Mouse (Mus musculus) forebrain, embryonic 15.5 days (tissue): ENCODE measurements around the gene Nacad. TPM values are rescaled to one million over a fixed set of nuclear protein-coding genes. Genes with fewer than 3 reads are reported as not detected.
"Not testable (repeated sequence)": the region's sequence is repeated elsewhere in the genome, so short reads cannot be mapped to it uniquely, and the experiment has no call there.

Source experiments
- ATAC-seq: fragments of 200-750 bp; cut with Nextera tagmentation; replicated peaks from 2 replicates; pipeline ENCODE4 v1.8.0; 2017; ENCODE audit warnings: mild to moderate bottlenecking, moderate TSS enrichment, moderate library complexity
- H3K27ac ChIP-seq: fragments of 300-500 bp; sonication (generic); replicated peaks from 2 replicates; pipeline ENCODE4 v1.5.1; 2015; ENCODE audit warnings: mild to moderate bottlenecking, inconsistent platforms
- H3K27me3 ChIP-seq: fragments of 300-500 bp; sonication (generic); 2 replicates; pipeline ENCODE4 v1.6.1; 2015; ENCODE audit warnings: inconsistent platforms
- H3K36me3 ChIP-seq: fragments of 300-500 bp; sonication (generic); 2 replicates; pipeline ENCODE4 v1.6.1; 2015; ENCODE audit warnings: mild to moderate bottlenecking, inconsistent platforms
- H3K4me1 ChIP-seq: fragments of 300-500 bp; sonication (generic); 2 replicates; pipeline ENCODE4 v1.6.1; 2015; ENCODE audit warnings: inconsistent platforms
- H3K4me2 ChIP-seq: fragments of 300-500 bp; sonication (generic); replicated peaks from 2 replicates; pipeline ENCODE4 v1.6.1; 2015; ENCODE audit warnings: mild to moderate bottlenecking, inconsistent platforms
- H3K4me3 ChIP-seq: fragments of 300-500 bp; sonication (generic); 2 replicates; pipeline ENCODE4 v1.5.1; 2015; ENCODE audit warnings: mild to moderate bottlenecking, inconsistent platforms
- H3K9ac ChIP-seq: fragments of 300-500 bp; sonication (generic); replicated peaks from 2 replicates; pipeline ENCODE4 v1.6.1; 2015; ENCODE audit warnings: mild to moderate bottlenecking, inconsistent platforms
- H3K9me3 ChIP-seq: fragments of 300-500 bp; sonication (generic); 2 replicates; pipeline ENCODE4 v1.6.1; 2016; ENCODE audit warnings: inconsistent platforms
- WGBS: fragments of 180-500 bp; shearing (Covaris S2); methylation state at CpG from one replicate; pipeline ENCODE4 v1.1.7; 2015; ENCODE audit warnings: mixed read lengths; 5-methylcytosine and 5-hydroxymethylcytosine counted together
- polyA plus RNA-seq: library from polyadenylated mRNA; unstranded; fragments of >200 nt; fragmentation: Nextera tagmentation; extraction: Ambion mirVana; gene quantifications from 2 replicates; pipeline ENCODE4 v1.2.1, GENCODE M21; 2015

Nacad gene
- polyA plus RNA-seq: 66.9 and 67.4 TPM in 2 replicates

DNA sequence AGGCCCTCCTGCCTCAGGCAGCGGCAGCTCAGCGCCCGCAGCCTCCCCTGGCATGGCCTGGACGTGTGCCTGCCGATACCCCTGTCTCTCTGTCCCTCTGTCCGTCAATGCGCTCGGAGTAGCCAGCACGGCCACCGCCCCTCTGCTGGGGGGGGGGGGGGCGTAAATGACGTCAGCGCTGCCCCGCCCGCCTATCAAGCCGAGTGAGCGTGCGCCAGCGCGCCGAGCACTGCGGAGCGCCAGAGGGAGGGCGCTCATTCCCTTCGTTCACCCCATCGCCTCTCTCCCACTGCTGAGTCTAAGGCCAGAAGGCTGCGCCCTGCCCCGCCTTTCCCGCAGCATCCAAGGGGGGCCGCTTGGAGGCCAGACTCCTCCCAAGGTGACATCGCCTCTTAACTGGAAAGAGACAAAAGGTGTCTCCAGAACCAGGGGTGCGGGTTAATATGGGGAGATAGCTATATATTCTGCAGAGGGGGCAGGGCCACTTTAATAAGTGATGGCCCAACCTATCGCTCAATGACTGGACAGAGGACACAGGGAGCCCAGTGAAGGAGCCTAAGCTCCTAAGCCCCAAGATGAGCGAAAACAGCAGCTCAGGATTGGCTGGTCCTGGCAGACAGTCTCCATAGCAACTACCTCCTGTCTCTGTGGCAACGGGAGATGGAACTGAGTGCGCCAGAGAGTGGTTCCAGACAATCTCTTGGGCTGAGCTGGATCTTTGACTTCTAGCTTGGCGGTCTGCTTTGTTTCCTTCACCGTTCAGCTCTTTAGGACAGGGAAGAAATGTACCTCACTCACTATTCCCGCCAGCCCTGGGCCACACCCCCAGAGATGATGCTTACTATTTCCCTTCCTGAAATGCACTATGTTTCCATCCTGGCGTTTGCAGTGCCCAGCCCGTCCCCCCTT lies at the start of gene Nacad:
TSS of gene Nacad (minus strand) at position 563 of the 909 bp plus-strand sequence.
- peak within 1 kb of the TSS; percentile 86 for H3K4me2 ChIP-seq
- H3K4me1 ChIP-seq: peaks cover 41% of the 10 kb centered on the region
- H3K4me3 ChIP-seq: peak within 1 kb of the TSS; percentile 78
- H3K9ac ChIP-seq: peak within 1 kb of the TSS; percentile 78
- ATAC-seq: peak; percentile 93
- H3K27me3 ChIP-seq: no peaks in the 10 kb centered on the region
- 1% methylated on average over 40 of the region's 41 CpGs for WGBS
- no peaks in the 10 kb centered on the region for H3K9me3 ChIP-seq
- H3K27ac ChIP-seq: peak within 1 kb of the TSS; percentile 98
- peaks cover 27% of the 10 kb centered on the region for H3K36me3 ChIP-seq

DNA sequence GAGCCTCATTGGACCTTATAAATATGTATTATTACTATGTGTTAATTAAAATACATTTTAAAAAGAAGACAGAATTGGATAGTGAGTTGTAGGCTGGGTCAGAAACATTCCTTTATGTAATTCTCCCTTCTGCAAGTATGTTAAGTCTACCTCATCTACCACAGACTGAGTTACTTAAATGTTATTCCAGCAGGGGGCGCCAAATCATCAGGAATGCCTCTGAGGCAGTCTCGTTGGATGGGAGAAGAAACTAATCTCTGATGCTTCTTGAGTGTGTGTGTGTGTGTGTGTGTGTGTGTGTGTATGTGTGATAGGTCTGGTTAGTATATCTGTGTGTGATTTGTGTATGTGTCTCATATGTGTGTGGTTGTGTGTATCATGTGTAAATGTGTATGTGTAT lies 49.0 kb upstream of the Nacad start:
- Histone ChIP-seq H3K9ac (no peak overlapping the region), H3K27me3 (no peaks in the 10 kb centered on the region), H3K4me1 (peaks cover 6% of the 10 kb centered on the region), H3K4me3 (no peak overlapping the region), H3K27ac (no peak overlapping the region), H3K4me2 (no peak overlapping the region), H3K36me3 (no peaks in the 10 kb centered on the region), H3K9me3 (no peaks in the 10 kb centered on the region)
- 2% methylated on average over 2 of the region's 2 CpGs for WGBS
- ATAC-seq: peak; percentile 83

DNA sequence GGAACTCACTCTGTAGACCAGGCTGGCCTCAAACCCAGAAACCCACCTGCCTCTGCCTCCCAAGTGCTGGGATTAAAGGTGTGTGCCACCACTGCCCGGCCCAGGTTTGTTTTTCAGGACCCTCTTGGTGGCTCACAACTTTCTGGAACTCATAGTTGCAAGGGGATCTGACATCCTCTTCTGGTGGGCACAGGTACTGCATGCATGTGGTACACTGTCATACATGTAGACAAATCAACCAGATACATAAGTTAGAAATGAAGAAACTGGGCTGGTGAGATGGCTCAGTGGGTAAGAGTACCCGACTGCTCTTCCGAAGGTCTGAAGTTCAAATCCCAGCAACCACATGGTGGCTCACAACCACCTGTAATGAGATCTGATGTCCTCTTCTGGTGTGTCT lies 47.1 kb upstream of the Nacad start:
- not testable (repeated sequence) for H3K4me2 ChIP-seq, H3K27me3 ChIP-seq, H3K4me1 ChIP-seq, H3K36me3 ChIP-seq, H3K9ac ChIP-seq, ATAC-seq, H3K27ac ChIP-seq, H3K4me3 ChIP-seq, H3K9me3 ChIP-seq
- WGBS: 83% methylated on average over 3 of the region's 3 CpGs

DNA sequence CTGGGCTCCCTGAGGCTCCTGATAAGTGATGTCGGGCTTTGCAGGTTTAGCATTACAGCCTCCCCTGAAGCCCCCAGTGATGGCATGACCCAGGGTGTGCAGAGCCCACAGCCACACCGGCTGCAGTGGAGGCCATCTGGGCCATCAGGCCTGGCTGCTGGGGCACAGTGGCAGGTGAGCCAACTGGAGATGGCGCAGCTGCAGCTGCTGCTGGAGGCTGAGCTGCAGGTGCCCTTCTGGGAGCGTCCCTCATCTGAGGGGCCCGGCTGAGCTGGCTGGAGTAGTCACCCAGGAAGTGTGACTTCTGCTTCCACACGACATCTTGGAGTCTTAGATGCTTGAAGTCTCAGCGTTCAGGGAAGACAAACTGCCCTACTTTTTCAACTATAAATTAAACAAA lies 44.7 kb upstream of the Nacad start:
- no peaks in the 10 kb centered on the region for H3K36me3 ChIP-seq
- H3K4me3 ChIP-seq: no peak overlapping the region
- no peaks in the 10 kb centered on the region for H3K9me3 ChIP-seq
- H3K27me3 ChIP-seq: no peaks in the 10 kb centered on the region
- no peak overlapping the region for H3K27ac ChIP-seq
- 80% methylated on average over 7 of the region's 7 CpGs for WGBS
- H3K9ac ChIP-seq: no peak overlapping the region
- no peaks in the 10 kb centered on the region for H3K4me1 ChIP-seq
- no peak for ATAC-seq
- no peak overlapping the region for H3K4me2 ChIP-seq

DNA sequence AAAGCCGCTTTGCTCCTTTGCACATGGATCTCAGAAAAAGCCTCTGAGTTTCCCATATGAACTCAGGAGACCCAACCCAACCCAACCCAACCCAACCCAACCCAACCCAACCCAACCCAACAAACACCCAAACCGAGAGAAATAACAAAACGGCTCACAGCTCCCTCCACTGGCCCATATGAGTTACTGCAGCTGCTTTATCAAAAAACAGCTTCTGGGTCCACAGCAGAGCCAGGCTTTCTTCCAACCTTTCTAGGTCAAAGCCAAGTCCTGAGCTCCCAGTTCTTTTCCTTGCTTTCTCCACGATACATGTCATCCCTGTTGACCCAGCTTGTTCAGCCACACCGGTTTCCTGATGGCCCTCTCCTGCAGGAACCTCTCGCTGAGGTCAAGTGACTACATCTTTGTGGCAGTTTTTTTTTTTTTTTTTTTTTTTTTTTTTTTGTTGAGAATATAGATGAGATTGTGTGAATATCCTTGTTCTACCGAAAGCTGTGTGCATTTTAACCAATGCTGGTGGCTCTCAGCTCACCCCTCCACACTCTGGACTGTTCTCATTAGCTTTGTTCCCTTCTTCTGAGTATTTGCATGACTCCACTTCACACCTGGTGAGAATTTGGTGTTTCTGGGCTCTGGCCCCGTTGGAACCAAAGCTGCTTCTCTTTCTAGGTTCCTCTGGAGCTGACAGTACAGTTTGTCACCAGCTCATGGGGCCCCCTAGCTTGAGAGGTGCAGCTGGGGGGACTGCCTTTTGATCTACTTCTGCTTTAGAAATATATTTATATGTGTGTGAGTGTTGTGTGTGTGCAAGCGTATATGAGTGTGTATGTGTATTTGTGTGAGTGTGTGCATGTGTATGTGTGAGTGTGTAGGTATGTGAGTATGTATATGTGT lies 42.2 kb upstream of the Nacad start:
- no peaks in the 10 kb centered on the region for H3K4me1 ChIP-seq
- 62% methylated on average over 9 of the region's 9 CpGs for whole genome bisulfite sequencing
- H3K9me3 ChIP-seq: no peaks in the 10 kb centered on the region
- no peak overlapping the region for H3K4me3 ChIP-seq
- H3K27me3 ChIP-seq: no peaks in the 10 kb centered on the region
- no peak for ATAC-seq
- no peaks in the 10 kb centered on the region for H3K36me3 ChIP-seq
- no peak overlapping the region for H3K9ac ChIP-seq
- no peak overlapping the region for H3K27ac ChIP-seq
- H3K4me2 ChIP-seq: no peak overlapping the region

DNA sequence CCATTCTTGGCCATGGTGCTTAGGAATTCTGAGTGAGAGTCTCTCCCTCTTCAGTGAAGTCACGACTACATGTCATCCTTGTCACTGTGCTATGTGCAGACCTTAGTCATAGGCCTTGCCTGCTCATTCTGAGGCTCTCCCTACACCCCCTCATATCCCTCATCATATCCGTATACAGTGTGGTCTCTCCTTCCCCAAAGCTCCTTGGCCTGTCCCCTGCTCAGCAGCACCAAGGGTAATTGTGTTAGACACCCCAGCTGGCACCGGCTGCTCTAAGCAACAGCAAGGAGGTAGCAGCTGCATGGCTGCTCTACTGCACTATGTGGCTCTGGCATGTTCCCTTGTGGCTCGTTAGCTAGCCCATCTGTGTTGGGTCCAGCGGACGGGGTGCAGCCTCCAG lies 38.7 kb upstream of the Nacad start:
- WGBS: 65% methylated on average over 6 of the region's 6 CpGs
- no peaks in the 10 kb centered on the region for H3K4me1 ChIP-seq
- H3K27me3 ChIP-seq: no peaks in the 10 kb centered on the region
- ATAC-seq: 0 out of 2 replicates have a peak, but pooled peaks have one; percentile 23
- no peak overlapping the region for H3K4me3 ChIP-seq
- H3K36me3 ChIP-seq: no peaks in the 10 kb centered on the region
- no peak overlapping the region for H3K9ac ChIP-seq
- no peak overlapping the region for H3K27ac ChIP-seq
- no peaks in the 10 kb centered on the region for H3K9me3 ChIP-seq
- H3K4me2 ChIP-seq: no peak overlapping the region

DNA sequence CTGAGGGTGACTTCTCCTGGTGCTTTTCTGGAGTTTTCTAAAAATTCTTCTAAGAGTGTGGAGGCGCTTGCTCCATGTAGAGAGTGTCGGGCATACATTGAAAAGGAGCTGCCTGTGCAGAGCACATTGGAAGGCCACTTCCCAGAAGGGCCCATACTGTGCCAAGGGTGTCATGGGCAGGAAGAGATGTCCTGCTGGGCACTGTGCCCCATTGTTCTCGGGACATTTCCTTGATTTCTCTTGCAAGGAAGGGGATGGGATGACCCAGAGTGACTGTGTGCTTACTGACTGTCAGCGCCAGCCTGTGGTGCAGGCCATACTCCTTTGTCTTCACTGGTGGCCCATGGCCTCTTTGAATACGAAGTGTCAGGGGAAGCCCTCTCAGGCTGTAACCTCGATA lies 33.2 kb upstream of the Nacad start:
- Histone ChIP-seq H3K4me1 (no peaks in the 10 kb centered on the region), H3K9ac (no peak overlapping the region), H3K9me3 (no peaks in the 10 kb centered on the region), H3K4me2 (no peak overlapping the region), H3K36me3 (no peaks in the 10 kb centered on the region), H3K27ac (no peak overlapping the region), H3K4me3 (no peak overlapping the region), H3K27me3 (no peaks in the 10 kb centered on the region)
- 80% methylated on average over 6 of the region's 6 CpGs for WGBS
- ATAC-seq: no peak

DNA sequence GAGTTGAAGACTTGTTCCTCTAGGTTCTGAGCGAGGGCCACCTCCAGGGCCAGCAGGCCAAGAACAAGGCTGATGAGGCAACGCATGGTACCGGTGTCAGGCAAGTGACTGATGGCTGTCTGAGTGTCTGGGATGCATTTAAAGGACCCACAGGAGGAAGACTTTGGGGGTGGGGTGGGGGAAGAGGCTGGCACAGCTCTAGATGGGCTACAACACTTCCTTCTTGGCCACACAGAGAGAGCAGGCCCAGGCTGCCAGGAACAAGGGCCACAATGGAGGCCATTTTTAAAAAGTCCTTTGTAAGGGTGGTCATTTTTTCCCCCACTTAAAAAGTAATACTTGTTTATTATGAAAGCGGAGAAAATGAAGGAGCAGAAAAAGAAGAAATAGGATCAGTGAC lies 32.7 kb upstream of the Nacad start, which contains the start of gene Wap:
TSS of gene Wap (minus strand) at position 101 of the 400 bp plus-strand sequence.
- H3K4me3 ChIP-seq: no peak within 1 kb of the TSS
- no peaks in the 10 kb centered on the region for H3K27me3 ChIP-seq
- no peaks in the 10 kb centered on the region for H3K4me1 ChIP-seq
- no peak within 1 kb of the TSS for H3K27ac ChIP-seq
- no peak for ATAC-seq
- H3K9ac ChIP-seq: no peak within 1 kb of the TSS
- no peaks in the 10 kb centered on the region for H3K9me3 ChIP-seq
- H3K36me3 ChIP-seq: no peaks in the 10 kb centered on the region
- no peak within 1 kb of the TSS for H3K4me2 ChIP-seq
- WGBS: 96% methylated on average over 4 of the region's 4 CpGs

DNA sequence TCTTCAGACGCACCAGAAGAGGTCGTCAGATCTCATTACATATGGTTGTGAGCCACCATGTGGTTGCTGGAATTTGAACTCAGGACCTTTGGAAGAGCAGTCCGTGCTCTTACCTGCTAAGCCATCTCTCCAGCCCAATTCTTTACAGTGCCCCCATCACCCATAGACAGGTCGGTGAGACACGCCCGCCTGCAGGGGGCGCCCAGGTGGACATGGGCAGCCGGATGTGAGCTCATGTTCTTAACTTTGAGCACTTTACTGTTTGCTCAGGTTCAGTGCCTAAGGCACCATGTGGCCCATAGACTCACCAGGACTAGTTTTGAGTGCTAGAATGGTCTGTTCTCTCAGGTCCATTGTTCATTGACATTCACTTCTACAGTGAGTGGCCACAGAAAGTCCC lies 30.3 kb upstream of the Nacad start:
- H3K9ac ChIP-seq: no peak overlapping the region
- H3K4me3 ChIP-seq: no peak overlapping the region
- no peaks in the 10 kb centered on the region for H3K9me3 ChIP-seq
- H3K4me2 ChIP-seq: no peak overlapping the region
- no peak for ATAC-seq
- WGBS: 80% methylated on average over 8 of the region's 8 CpGs
- no peaks in the 10 kb centered on the region for H3K36me3 ChIP-seq
- no peaks in the 10 kb centered on the region for H3K4me1 ChIP-seq
- no peaks in the 10 kb centered on the region for H3K27me3 ChIP-seq
- no peak overlapping the region for H3K27ac ChIP-seq

DNA sequence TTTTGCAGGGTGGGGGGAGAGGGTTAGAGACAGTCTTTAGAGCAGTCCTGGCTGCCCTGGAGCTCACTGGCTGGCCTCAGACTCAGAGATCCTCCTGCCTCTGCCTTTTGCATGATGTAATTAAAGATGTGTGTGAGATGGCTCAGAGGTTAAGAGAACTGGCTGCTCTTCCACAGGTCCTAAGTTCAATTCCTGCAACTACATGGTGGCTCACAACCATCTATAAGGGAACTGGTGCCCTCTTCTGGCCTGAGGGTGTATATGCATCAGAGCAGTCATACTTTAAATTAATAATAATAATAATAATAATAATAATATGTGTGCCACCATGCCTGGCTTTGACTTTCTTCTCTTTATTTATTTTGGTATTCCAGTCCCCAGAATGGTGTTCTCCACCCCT lies 23.8 kb upstream of the Nacad start:
- Histone ChIP-seq H3K4me1 (peaks cover 12% of the 10 kb centered on the region), H3K9me3 (no peaks in the 10 kb centered on the region), H3K4me3 (no peak overlapping the region), H3K36me3 (no peaks in the 10 kb centered on the region), H3K9ac (no peak overlapping the region), H3K27me3 (no peaks in the 10 kb centered on the region), H3K4me2 (no peak overlapping the region), H3K27ac (no peak overlapping the region)
- ATAC-seq: no peak

DNA sequence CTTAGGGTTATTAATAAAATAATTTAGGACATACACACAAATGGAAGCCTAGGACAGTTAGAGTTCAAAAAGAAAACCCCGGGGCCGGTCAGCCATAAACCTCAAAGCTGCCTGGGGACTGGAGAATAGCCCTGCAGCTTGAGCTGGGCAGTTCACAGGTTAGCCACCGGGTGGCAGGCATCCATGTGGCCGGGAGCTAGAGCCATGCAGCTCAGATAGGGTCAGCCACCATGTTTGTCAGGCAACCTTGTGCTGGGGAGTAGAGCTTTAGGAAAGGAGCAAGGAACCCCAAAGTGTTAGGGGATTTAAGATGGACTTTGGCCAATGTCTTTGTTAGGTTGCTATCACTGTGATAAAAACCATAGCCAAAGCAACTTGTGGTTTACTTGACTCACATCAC lies 22.7 kb upstream of the Nacad start:
- Histone ChIP-seq H3K27me3 (no peaks in the 10 kb centered on the region), H3K4me3 (no peak overlapping the region), H3K9me3 (no peaks in the 10 kb centered on the region), H3K9ac (no peak overlapping the region), H3K36me3 (peaks cover 3% of the 10 kb centered on the region), H3K4me2 (no peak overlapping the region), H3K4me1 (peaks cover 23% of the 10 kb centered on the region), H3K27ac (no peak overlapping the region)
- no peak for ATAC-seq
- WGBS: 17% methylated on average over 4 of the region's 4 CpGs

DNA sequence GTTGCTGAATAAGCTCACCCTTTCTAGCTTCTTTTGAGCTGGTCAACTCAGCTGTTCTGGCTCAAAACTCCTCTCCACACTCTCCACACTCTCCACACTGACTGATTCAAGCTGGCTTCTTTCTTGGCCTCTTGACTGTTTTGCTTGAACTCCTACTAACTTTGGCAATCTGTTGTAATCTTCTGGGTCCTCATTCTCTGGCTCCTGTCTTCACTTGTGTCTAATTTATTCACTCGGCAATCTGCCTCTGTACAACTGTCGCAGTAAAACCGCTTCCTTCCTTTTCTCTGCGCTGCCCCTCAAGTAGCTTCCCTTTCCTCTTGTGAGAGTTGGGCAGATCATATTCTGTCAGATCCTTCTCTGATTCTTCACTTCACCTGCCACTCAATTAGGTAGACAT lies 21.9 kb upstream of the Nacad start:
- Histone ChIP-seq H3K9ac (no peak overlapping the region), H3K4me1 (peaks cover 24% of the 10 kb centered on the region), H3K9me3 (no peaks in the 10 kb centered on the region), H3K4me3 (no peak overlapping the region), H3K36me3 (peaks cover 7% of the 10 kb centered on the region), H3K4me2 (no peak overlapping the region), H3K27ac (no peak overlapping the region), H3K27me3 (no peaks in the 10 kb centered on the region)
- 88% methylated on average over 4 of the region's 4 CpGs for WGBS
- ATAC-seq: no peak
